Mouse (Mus musculus) cerebellum, adult 2 months (tissue): ENCODE measurements around the gene Mlph.

Experiments
- CTCF ChIP-seq: fragments of 200-500 bp; IDR thresholded peaks from 2 replicates; pipeline ENCODE4 v1.5.1; 2011; ENCODE audit warnings: low read depth, mild to moderate bottlenecking, control low read depth, low read length, moderate library complexity, borderline replicate concordance; ENCODE audit not compliant: insufficient read depth
- POLR2A ChIP-seq: fragments of 200-500 bp; IDR thresholded peaks from 2 replicates; pipeline ENCODE4 v1.6.1; 2011; ENCODE audit warnings: low read length, control low read depth, borderline replicate concordance; ENCODE audit not compliant: insufficient read depth

- TF ChIP-seq CTCF: no peak
- TF ChIP-seq POLR2A: no peak
Observed at GRCm38 (mm10) chr1:90914948-90915569, at the start of gene Mlph.
